Mouse (Mus musculus) left cerebral cortex, adult 8-10 months (tissue): Measurements from ENCODE around the gene Trpc1. TPM values are rescaled to one million over a fixed set of nuclear protein-coding genes. Genes with fewer than 3 reads are reported as not detected.

Experiments used
- total RNA-seq, 4 experiments: library from RNA; stranded (reverse); gene quantifications; 2 replicates each; pipeline ENCODE4 v1.2.4; 2022

The Trpc1 gene
- total RNA-seq, 4 experiments from 2014 or later, result 40.8 to 46.5 (median 42.6) TPM

Other genes with a start within 250 kb of the Trpc1 start
- 10 to 100 TPM; 66.3 to 80.7 (median 70.4) TPM for gene U2surp, start 238.4 kb downstream of the Trpc1 start, total RNA-seq
- 10 to 100 TPM; 28.2 to 32.0 (median 29.1) TPM for gene Paqr9, start 190.7 kb downstream of the Trpc1 start, total RNA-seq
- gene Pcolce2, start 112.8 kb downstream of the Trpc1 start, total RNA-seq, result 1 to 10 TPM; 3.2 to 7.3 (median 5.4) TPM
- 10 to 100 TPM; 16.0 to 19.6 (median 16.9) TPM for gene Pls1, start 94.9 kb upstream of the Trpc1 start, total RNA-seq
- 10 to 100 TPM; 11.8 to 13.8 (median 13.0) TPM for gene Atr, start 107.2 kb upstream of the Trpc1 start, total RNA-seq
- gene Xrn1, start 204.4 kb upstream of the Trpc1 start, total RNA-seq, result 10 to 100 TPM; 24.3 to 29.1 (median 26.8) TPM